Mouse (Mus musculus): ENCODE data around the gene Ero1lb. TPM values are rescaled to one million over a fixed set of nuclear protein-coding genes. Genes with fewer than 3 reads are reported as not detected.
"Not testable (repeated sequence)": the region's sequence is repeated elsewhere in the genome, so short reads cannot be mapped to it uniquely, and the experiment has no call there.

Ero1lb gene
- polyA plus RNA-seq, 1 experiment from 2014 or later = 14.3 TPM

GRCm38 (mm10) chr13:12642795-12643194 is 77.1 kb downstream of the Ero1lb start:
- not testable (repeated sequence) for H3K27me3 ChIP-seq (ENCODE audit: control insufficient read depth, insufficient read depth, low read length); H3K9me3 ChIP-seq (ENCODE audit: control insufficient read depth, low read length); H3K27ac ChIP-seq (ENCODE audit: low read depth, low read length); ATAC-seq (ENCODE audit: low FRiP score); H3K4me3 ChIP-seq (ENCODE audit: low read depth, low read length); H3K4me1 ChIP-seq (ENCODE audit: control insufficient read depth, insufficient read depth, low read length); H3K36me3 ChIP-seq (ENCODE audit: control insufficient read depth, insufficient read depth, low read length); H3K9ac ChIP-seq (ENCODE audit: low read length); H3K4me2 ChIP-seq
- DNase-seq (ENCODE audit: low spot score, missing footprints) = peak; percentile 26
- WGBS = 95% methylated on average over 3 of the region's 4 CpGs

DNA sequence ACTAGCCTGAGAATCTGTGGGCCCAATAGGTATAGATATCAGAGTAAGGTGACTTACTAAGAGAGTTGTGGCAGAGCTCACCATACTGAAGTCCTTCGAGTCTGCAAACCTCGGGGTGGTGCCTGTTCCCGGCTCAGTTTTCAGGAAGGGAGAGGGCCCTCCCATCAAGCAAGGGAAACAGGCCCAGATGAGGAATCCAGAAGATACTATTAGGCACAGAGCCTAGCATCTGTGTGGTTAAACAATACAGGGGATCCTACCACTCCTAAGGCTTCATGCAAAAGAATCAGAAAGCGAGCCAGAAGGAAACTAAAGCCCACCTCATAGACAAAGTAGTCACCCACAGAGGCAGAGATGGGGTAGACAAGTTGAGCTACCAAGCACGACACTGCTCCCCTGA is 81.0 kb downstream of the Ero1lb start:
- H3K4me2 ChIP-seq; H3K27ac ChIP-seq (ENCODE audit: low read depth, low read length); ATAC-seq (ENCODE audit: low FRiP score); H3K4me3 ChIP-seq (ENCODE audit: low read depth, low read length); H3K9me3 ChIP-seq (ENCODE audit: control insufficient read depth, low read length); H3K9ac ChIP-seq (ENCODE audit: low read length); H3K4me1 ChIP-seq (ENCODE audit: control insufficient read depth, insufficient read depth, low read length); H3K36me3 ChIP-seq (ENCODE audit: control insufficient read depth, insufficient read depth, low read length); H3K27me3 ChIP-seq (ENCODE audit: control insufficient read depth, insufficient read depth, low read length): not testable (repeated sequence)
- DNase-seq (ENCODE audit: low spot score, missing footprints) = peak; percentile 57
- 80% methylated on average over 5 of the region's 5 CpGs for WGBS

- DNase-seq (ENCODE audit: low spot score, missing footprints) (peak; percentile 91), ATAC-seq (ENCODE audit: low FRiP score) (peak; percentile 91)
- H3K27ac ChIP-seq (ENCODE audit: low read depth, low read length); H3K36me3 ChIP-seq (ENCODE audit: control insufficient read depth, insufficient read depth, low read length); H3K9me3 ChIP-seq (ENCODE audit: control insufficient read depth, low read length); H3K4me1 ChIP-seq (ENCODE audit: control insufficient read depth, insufficient read depth, low read length); H3K27me3 ChIP-seq (ENCODE audit: control insufficient read depth, insufficient read depth, low read length): not testable (repeated sequence)
- peak overlapping the region; percentile 39 for H3K4me3 ChIP-seq (ENCODE audit: low read depth, low read length)
- H3K9ac ChIP-seq (ENCODE audit: low read length) = peak overlapping the region; percentile 48; the same call in 1 of the 2 replicates
- peak overlapping the region; percentile 42 for H3K4me2 ChIP-seq
- under 1% methylated on average over 40 of the region's 79 CpGs for WGBS
Measured at GRCm38 (mm10) chr13:12650020-12650876, 84.6 kb downstream of the Ero1lb start.

GRCm38 (mm10) chr13:12650877-12651176 is 85.2 kb downstream of the Ero1lb start:
- H3K27ac ChIP-seq (ENCODE audit: low read depth, low read length); H3K4me1 ChIP-seq (ENCODE audit: control insufficient read depth, insufficient read depth, low read length); H3K9ac ChIP-seq (ENCODE audit: low read length); H3K36me3 ChIP-seq (ENCODE audit: control insufficient read depth, insufficient read depth, low read length); H3K27me3 ChIP-seq (ENCODE audit: control insufficient read depth, insufficient read depth, low read length); H3K9me3 ChIP-seq (ENCODE audit: control insufficient read depth, low read length): not testable (repeated sequence)
- Histone ChIP-seq H3K4me3 (ENCODE audit: low read depth, low read length) (peak overlapping the region; percentile 29), H3K4me2 (peak overlapping the region; percentile 42; the same call in 1 of the 2 replicates)
- ATAC-seq (ENCODE audit: low FRiP score) (peak; percentile 78), DNase-seq (ENCODE audit: low spot score, missing footprints) (peak; percentile 95)
- under 1% methylated on average over 10 of the region's 13 CpGs for WGBS

Other genes starting within 250 kb of the Ero1lb start
- gene Actn2, start 225.1 kb upstream of the Ero1lb start, polyA plus RNA-seq (2014; fragmentation: Nextera tagmentation; extraction: Ambion mirVana) = 0.19 and 0.61 TPM in 2 replicates
- 35.5 and 36.3 TPM in 2 replicates for gene Heatr1, start 170.8 kb upstream of the Ero1lb start, polyA plus RNA-seq (2014; fragmentation: Nextera tagmentation; extraction: Ambion mirVana)
- gene Lgals8, start 100.9 kb upstream of the Ero1lb start, polyA plus RNA-seq (2014; fragmentation: Nextera tagmentation; extraction: Ambion mirVana) = 10.5 and 13.8 TPM in 2 replicates
- 2.2 and 3.2 TPM in 2 replicates for gene Edaradd, start 45.4 kb upstream of the Ero1lb start, polyA plus RNA-seq (2014; fragmentation: Nextera tagmentation; extraction: Ambion mirVana)
- gene Prl2c3, start 234.2 kb downstream of the Ero1lb start, polyA plus RNA-seq (2014; fragmentation: Nextera tagmentation; extraction: Ambion mirVana) = 0.50 TPM in 1 of 2 replicates, not detected in the other